Mouse (Mus musculus) liver, embryonic 11.5 days (tissue): ENCODE data around the gene Ldlrad3. TPM values are rescaled to one million over a fixed set of nuclear protein-coding genes. Genes with fewer than 3 reads are reported as not detected.
A peak's percentile ranks its signal among the peaks of the same experiment; 100 is the strongest.

Experiments used
- ATAC-seq: fragments of 200-750 bp; cut with Nextera tagmentation; replicated peaks from 2 replicates; pipeline ENCODE4 v1.8.0; 2017; ENCODE audit warnings: moderate number of reproducible peaks, mild to moderate bottlenecking, moderate TSS enrichment, moderate library complexity; ENCODE audit not compliant: low FRiP score
- DNase-seq: peaks from one replicate; pipeline ENCODE4 v3.0.0-alpha.2; 2017; ENCODE audit warnings: low spot score
- H3K27ac ChIP-seq: fragments of 300-500 bp; sonication (generic); 2 replicates; pipeline ENCODE4 v1.5.1; 2014; ENCODE audit warnings: mild to moderate bottlenecking, low read depth, low read length, control low read depth
- H3K27me3 ChIP-seq: fragments of 300-500 bp; sonication (generic); replicated peaks from 2 replicates; pipeline ENCODE4 v1.6.1; 2014; ENCODE audit warnings: low read length, mixed read lengths; ENCODE audit not compliant: control insufficient read depth, insufficient read depth
- H3K36me3 ChIP-seq: fragments of 300-500 bp; sonication (generic); 2 replicates; pipeline ENCODE4 v1.6.1; 2014; ENCODE audit warnings: mild to moderate bottlenecking, low read length, moderate library complexity, mixed read lengths; ENCODE audit not compliant: control insufficient read depth, insufficient read depth
- H3K4me1 ChIP-seq: fragments of 300-500 bp; sonication (generic); replicated peaks from 2 replicates; pipeline ENCODE4 v1.6.1; 2014; ENCODE audit warnings: low read length, mixed read lengths; ENCODE audit not compliant: control insufficient read depth, insufficient read depth
- H3K4me2 ChIP-seq: fragments of 300-500 bp; sonication (generic); 2 replicates; pipeline ENCODE4 v1.6.1; 2014; ENCODE audit warnings: mild to moderate bottlenecking, control low read depth, moderate library complexity
- H3K4me3 ChIP-seq: fragments of 300-500 bp; sonication (generic); 2 replicates; pipeline ENCODE4 v1.5.1; 2014; ENCODE audit warnings: low read depth, low read length, control low read depth
- H3K9ac ChIP-seq: fragments of 300-500 bp; sonication (generic); 2 replicates; pipeline ENCODE4 v1.6.1; 2014; ENCODE audit warnings: low read depth, low read length, control low read depth
- H3K9me3 ChIP-seq: fragments of 300-500 bp; sonication (generic); 2 replicates; pipeline ENCODE4 v1.6.1; 2016; ENCODE audit warnings: low read length, inconsistent platforms, mixed read lengths; ENCODE audit not compliant: control insufficient read depth
- WGBS: fragments of 180-500 bp; shearing (Covaris S2); extraction: QIAGEN DNeasy Blood & Tissue Kit; methylation state at CpG from one replicate; pipeline ENCODE4 v1.1.7; 2014; 5-methylcytosine and 5-hydroxymethylcytosine counted together
- polyA plus RNA-seq: library from polyadenylated mRNA; unstranded; fragments of >200 nt; fragmentation: Nextera tagmentation; extraction: Ambion mirVana; gene quantifications from 2 replicates; pipeline ENCODE4 v1.2.1, GENCODE M21; 2014

Ldlrad3 gene
- polyA plus RNA-seq, 1 experiment from 2014 or later = 17.9 TPM

- DNase-seq = no peak
- ATAC-seq = no peak
- H3K4me2 ChIP-seq = no peak overlapping the region
- H3K27ac ChIP-seq = peak overlapping the region; percentile 28; the same call in 1 of the 2 replicates
- H3K9ac ChIP-seq = no peak overlapping the region
- no peaks in the 10 kb centered on the region for H3K27me3 ChIP-seq
- no peak overlapping the region for H3K4me3 ChIP-seq
- WGBS = 51% methylated on average over 9 of the region's 9 CpGs
- H3K9me3 ChIP-seq = no peaks in the 10 kb centered on the region
- peaks cover 9% of the 10 kb centered on the region for H3K4me1 ChIP-seq
- H3K36me3 ChIP-seq = no peaks in the 10 kb centered on the region
Observed at GRCm38 (mm10) chr2:102057029-102057685, 129.0 kb downstream of the Ldlrad3 start.

GRCm38 (mm10) chr2:102056144-102056543 lies 130.0 kb downstream of the Ldlrad3 start:
- Histone ChIP-seq H3K4me3 (no peak overlapping the region), H3K9me3 (no peaks in the 10 kb centered on the region), H3K36me3 (no peaks in the 10 kb centered on the region), H3K4me2 (no peak overlapping the region), H3K9ac (no peak overlapping the region), H3K4me1 (peaks cover 9% of the 10 kb centered on the region), H3K27me3 (no peaks in the 10 kb centered on the region), H3K27ac (no peak overlapping the region)
- 77% methylated on average over 8 of the region's 8 CpGs for WGBS
- ATAC-seq = no peak
- no peak for DNase-seq

- Histone ChIP-seq H3K4me2 (no peak overlapping the region), H3K9me3 (no peaks in the 10 kb centered on the region), H3K4me1 (peaks cover 9% of the 10 kb centered on the region), H3K36me3 (no peaks in the 10 kb centered on the region), H3K9ac (no peak overlapping the region), H3K27ac (no peak overlapping the region), H3K27me3 (no peaks in the 10 kb centered on the region), H3K4me3 (no peak overlapping the region)
- ATAC-seq (no peak), DNase-seq (no peak)
- 76% methylated on average over 10 of the region's 10 CpGs for WGBS
Observed at GRCm38 (mm10) chr2:102052951-102053660, 133.1 kb downstream of the Ldlrad3 start.

GRCm38 (mm10) chr2:102052353-102052752 lies 133.8 kb downstream of the Ldlrad3 start:
- no peak overlapping the region for H3K9ac ChIP-seq
- H3K9me3 ChIP-seq = no peaks in the 10 kb centered on the region
- ATAC-seq (no peak), DNase-seq (no peak)
- 88% methylated on average over 6 of the region's 6 CpGs for WGBS
- no peaks in the 10 kb centered on the region for H3K27me3 ChIP-seq
- H3K27ac ChIP-seq = no peak overlapping the region
- H3K4me1 ChIP-seq = peaks cover 3% of the 10 kb centered on the region
- no peak overlapping the region for H3K4me2 ChIP-seq
- H3K4me3 ChIP-seq = no peak overlapping the region
- no peaks in the 10 kb centered on the region for H3K36me3 ChIP-seq

GRCm38 (mm10) chr2:102049866-102050550 lies 136.2 kb downstream of the Ldlrad3 start:
- no peaks in the 10 kb centered on the region for H3K36me3 ChIP-seq
- H3K4me1 ChIP-seq = no peaks in the 10 kb centered on the region
- no peaks in the 10 kb centered on the region for H3K27me3 ChIP-seq
- H3K9me3 ChIP-seq = no peaks in the 10 kb centered on the region
- H3K27ac ChIP-seq = no peak overlapping the region
- H3K4me3 ChIP-seq = no peak overlapping the region
- no peak for ATAC-seq
- DNase-seq = no peak
- 68% methylated on average over 10 of the region's 10 CpGs for WGBS
- H3K4me2 ChIP-seq = no peak overlapping the region
- H3K9ac ChIP-seq = no peak overlapping the region

DNA sequence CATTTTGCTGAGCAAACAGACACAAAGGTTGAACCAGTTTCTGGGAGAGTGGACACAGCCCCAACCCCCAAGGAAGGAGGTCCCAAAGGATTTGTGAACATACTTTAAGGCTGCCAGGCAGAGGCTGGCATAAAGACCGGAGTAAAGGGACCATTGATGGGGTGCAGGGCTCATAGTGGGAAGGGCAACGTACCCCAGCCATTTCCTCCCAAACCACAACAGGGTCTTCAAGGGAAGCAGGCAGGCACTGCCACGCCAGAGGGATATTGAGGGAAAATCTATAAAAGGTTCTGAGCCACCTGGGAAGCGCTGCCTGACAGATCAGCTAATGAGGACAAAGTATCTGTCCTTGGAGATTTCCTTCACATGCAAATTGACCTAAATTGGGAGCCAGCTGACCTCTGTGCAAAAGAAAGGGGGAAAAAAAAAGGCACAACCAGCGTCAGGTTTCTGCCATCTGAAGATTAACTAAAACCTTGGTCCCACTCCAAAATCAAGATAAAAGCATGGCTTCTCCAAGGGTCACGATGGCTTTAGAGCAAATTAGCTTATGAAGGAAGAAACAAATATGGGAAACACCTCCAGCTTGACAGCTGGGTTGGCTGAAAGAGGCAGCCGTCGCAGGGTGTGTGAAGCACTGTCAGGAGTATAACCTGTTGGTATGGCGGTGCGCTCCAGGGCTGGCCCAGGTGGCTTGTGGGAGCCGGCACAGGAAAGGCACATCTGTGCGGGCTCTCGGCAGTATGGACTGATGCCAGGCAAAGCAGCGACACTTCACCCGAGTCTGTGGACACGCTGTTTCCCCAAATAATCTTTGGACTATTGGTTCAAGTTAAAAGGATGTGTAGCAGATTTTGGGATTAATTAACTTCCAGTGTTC lies 137.6 kb downstream of the Ldlrad3 start:
- Histone ChIP-seq H3K4me3 (no peak overlapping the region), H3K9ac (no peak overlapping the region), H3K4me1 (no peaks in the 10 kb centered on the region), H3K27me3 (no peaks in the 10 kb centered on the region), H3K4me2 (no peak overlapping the region), H3K27ac (no peak overlapping the region), H3K36me3 (no peaks in the 10 kb centered on the region), H3K9me3 (no peaks in the 10 kb centered on the region)
- WGBS = 82% methylated on average over 16 of the region's 16 CpGs
- ATAC-seq (no peak), DNase-seq (no peak)

GRCm38 (mm10) chr2:102046481-102046880 lies 139.7 kb downstream of the Ldlrad3 start:
- Histone ChIP-seq H3K4me1 (no peaks in the 10 kb centered on the region), H3K4me2 (no peak overlapping the region), H3K27ac (no peak overlapping the region), H3K9me3 (no peaks in the 10 kb centered on the region), H3K4me3 (no peak overlapping the region), H3K27me3 (no peaks in the 10 kb centered on the region), H3K36me3 (no peaks in the 10 kb centered on the region), H3K9ac (no peak overlapping the region)
- DNase-seq (no peak), ATAC-seq (no peak)
- 89% methylated on average over 7 of the region's 7 CpGs for WGBS

DNA sequence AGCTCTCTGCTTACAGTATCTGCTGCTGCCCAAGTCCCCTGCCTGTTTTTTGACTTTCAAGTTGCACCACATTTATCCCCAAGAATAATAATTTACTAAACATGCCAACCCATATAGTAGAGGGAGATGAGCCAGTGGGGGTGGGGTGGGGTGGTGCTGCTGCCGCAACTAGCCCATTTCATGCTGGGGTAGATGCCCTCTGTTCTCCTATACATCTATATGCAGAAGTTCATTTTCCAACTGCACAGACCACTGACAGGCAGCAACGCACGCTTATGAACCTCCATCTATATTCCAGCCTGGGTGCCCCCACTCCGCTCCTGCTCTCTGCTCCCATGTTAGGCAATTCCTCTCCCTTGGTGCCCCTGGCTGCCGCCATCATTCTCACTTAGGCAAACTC lies 145.7 kb downstream of the Ldlrad3 start:
- 91% methylated on average over 5 of the region's 5 CpGs for WGBS
- Histone ChIP-seq H3K9ac (no peak overlapping the region), H3K4me3 (no peak overlapping the region), H3K9me3 (no peaks in the 10 kb centered on the region), H3K27me3 (no peaks in the 10 kb centered on the region), H3K36me3 (no peaks in the 10 kb centered on the region), H3K4me1 (peaks cover 11% of the 10 kb centered on the region), H3K4me2 (no peak overlapping the region), H3K27ac (no peak overlapping the region)
- ATAC-seq = no peak
- DNase-seq = no peak
